Mouse (Mus musculus) adrenal gland, adult 2 months (tissue): ENCODE data around the gene Zswim4. TPM values are rescaled to one million over a fixed set of nuclear protein-coding genes. Genes with fewer than 3 reads are reported as not detected.

Experiments used
- DNase-seq: peaks from one replicate; pipeline ENCODE4 v3.0.0; 2021
- microRNA-seq, 2 experiments: library from miRNA; unstranded; fragments of <30 nt; microRNA quantifications; one replicate each; pipeline ENCODE4 v1.2.0; 2021
- polyA plus RNA-seq: library from polyadenylated mRNA; depleted of rRNA; stranded (reverse); fragments of >200 nt; gene quantifications from 2 replicates; pipeline ENCODE4 v1.2.3, GENCODE M21; 2012; rRNA removed
- total RNA-seq, 2 experiments: library from RNA; stranded (reverse); gene quantifications; 2 replicates each; pipeline ENCODE4 v1.2.3; 2021

Zswim4 gene
- total and polyA plus RNA-seq, 3 experiments: 31.4 to 76.1 (median 55.6) TPM

GRCm38 (mm10) chr8:84180530-84181190 lies 56.2 kb downstream of the Zswim4 start:
- no peak for DNase-seq

GRCm38 (mm10) chr8:84179946-84180345 lies 56.9 kb downstream of the Zswim4 start:
- no peak for DNase-seq

- no peak for DNase-seq
These were observed 58.3 kb downstream of the Zswim4 start for GRCm38 (mm10) chr8:84178592-84178991.

- no peak for DNase-seq
These were observed 59.5 kb downstream of the Zswim4 start for GRCm38 (mm10) chr8:84177405-84177804.

- no peak for DNase-seq
These were observed 60.3 kb downstream of the Zswim4 start for GRCm38 (mm10) chr8:84176560-84176959.

- no peak for DNase-seq
These were observed 63.0 kb downstream of the Zswim4 start for GRCm38 (mm10) chr8:84173861-84174260.

GRCm38 (mm10) chr8:84170096-84170495 lies 66.8 kb downstream of the Zswim4 start:
- peak; percentile 65 for DNase-seq

GRCm38 (mm10) chr8:84167696-84168095 lies 69.2 kb downstream of the Zswim4 start:
- DNase-seq: no peak

Small RNA genes lying within 50 kb of the gene (microRNA-seq; reads per million reads assigned to microRNA genes)
- 821 to 845 reads per million in 2 experiments for gene Mir181c
- gene Mir181d: 669 to 964 reads per million in 2 experiments
- 26,641 to 46,703 reads per million in 2 experiments for gene Mir23a
- gene Mir24-2: 0 reads per million in 2 experiments
- gene Mir27a: 959 to 1,577 reads per million in 2 experiments
- gene Mir3074-2: 0 reads per million in 2 experiments

Other genes with a start within 250 kb of the Zswim4 start
- 10 to 100 TPM; 27.1 to 45.3 TPM for gene Samd1, start 239.4 kb downstream of the Zswim4 start, total RNA-seq
- gene Samd1, start 239.4 kb downstream of the Zswim4 start, polyA plus RNA-seq: 32.1 and 37.6 TPM in 2 replicates
- under 1 TPM; 0.21 to 0.46 TPM for gene 1700067K01Rik, start 235.6 kb downstream of the Zswim4 start, total RNA-seq
- 0.13 and 0.66 TPM in 2 replicates for gene 1700067K01Rik, start 235.6 kb downstream of the Zswim4 start, polyA plus RNA-seq
- gene 2210011C24Rik, start 224.9 kb downstream of the Zswim4 start, total RNA-seq: not detected
- 0.19 and 0.87 TPM in 2 replicates for gene 2210011C24Rik, start 224.9 kb downstream of the Zswim4 start, polyA plus RNA-seq
- 1 to 10 TPM in 1 of 2 experiments, under 1 TPM in 1; 0.26 to 2.5 TPM for gene Palm3, start 215.6 kb downstream of the Zswim4 start, total RNA-seq
- gene Palm3, start 215.6 kb downstream of the Zswim4 start, polyA plus RNA-seq: 0.59 and 1.2 TPM in 2 replicates
- gene Il27ra, start 194.5 kb downstream of the Zswim4 start, total RNA-seq: 1 to 10 TPM; 2.0 to 2.5 TPM
- gene Il27ra, start 194.5 kb downstream of the Zswim4 start, polyA plus RNA-seq: 2.0 and 2.7 TPM in 2 replicates
- not detected for gene Rln3, start 192.1 kb downstream of the Zswim4 start, total RNA-seq
- gene Rln3, start 192.1 kb downstream of the Zswim4 start, polyA plus RNA-seq: 0.36 and 0.46 TPM in 2 replicates
- gene Gm10643, start 171.9 kb downstream of the Zswim4 start, total RNA-seq: 1 to 10 TPM; 1.6 to 4.1 TPM
- gene Gm10643, start 171.9 kb downstream of the Zswim4 start, polyA plus RNA-seq: 0.36 and 0.55 TPM in 2 replicates
- gene Rfx1, start 170.2 kb downstream of the Zswim4 start, total RNA-seq: 10 to 100 TPM; 17.1 to 19.9 TPM
- 34.5 and 36.6 TPM in 2 replicates for gene Rfx1, start 170.2 kb downstream of the Zswim4 start, polyA plus RNA-seq
- 10 to 100 TPM; 14.4 to 18.2 TPM for gene Dcaf15, start 132.3 kb downstream of the Zswim4 start, total RNA-seq
- gene Dcaf15, start 132.3 kb downstream of the Zswim4 start, polyA plus RNA-seq: 60.2 and 62.7 TPM in 2 replicates
- under 1 TPM; 0.23 to 0.31 TPM for gene Podnl1, start 111.1 kb downstream of the Zswim4 start, total RNA-seq
- 2.4 and 2.5 TPM in 2 replicates for gene Podnl1, start 111.1 kb downstream of the Zswim4 start, polyA plus RNA-seq
- gene Cc2d1a, start 89.1 kb downstream of the Zswim4 start, total RNA-seq: 10 to 100 TPM; 28.5 to 39.0 TPM
- 35.8 and 37.1 TPM in 2 replicates for gene Cc2d1a, start 89.1 kb downstream of the Zswim4 start, polyA plus RNA-seq
- gene 4930432K21Rik, start 89.0 kb downstream of the Zswim4 start, total RNA-seq: under 1 TPM; 0.17 to 0.35 TPM
- 0.44 and 0.48 TPM in 2 replicates for gene 4930432K21Rik, start 89.0 kb downstream of the Zswim4 start, polyA plus RNA-seq
- 1 to 10 TPM; 1.1 to 1.3 TPM for gene Nanos3, start 51.8 kb downstream of the Zswim4 start, total RNA-seq
- gene Nanos3, start 51.8 kb downstream of the Zswim4 start, polyA plus RNA-seq: 0.36 and 1.0 TPM in 2 replicates
- 100 to 1,000 TPM; 268 to 291 TPM for gene D8Ertd738e, start 12.7 kb upstream of the Zswim4 start, total RNA-seq
- gene D8Ertd738e, start 12.7 kb upstream of the Zswim4 start, polyA plus RNA-seq: 58.8 and 67.3 TPM in 2 replicates
- gene Mri1, start 20.3 kb upstream of the Zswim4 start, total RNA-seq: 10 to 100 TPM; 27.9 to 38.1 TPM
- 239 and 243 TPM in 2 replicates for gene Mri1, start 20.3 kb upstream of the Zswim4 start, polyA plus RNA-seq
- 10 to 100 TPM; 19.3 to 25.8 TPM for gene Ccdc130, start 33.3 kb upstream of the Zswim4 start, total RNA-seq
- 15.9 and 16.5 TPM in 2 replicates for gene Ccdc130, start 33.3 kb upstream of the Zswim4 start, polyA plus RNA-seq
- gene Cacna1a, start 151.4 kb upstream of the Zswim4 start, total RNA-seq: 1 to 10 TPM; 5.6 to 7.8 TPM
- gene Cacna1a, start 151.4 kb upstream of the Zswim4 start, polyA plus RNA-seq: 28.8 and 41.6 TPM in 2 replicates